Mouse (Mus musculus) neutrophil, adult 83 days (primary cell): ENCODE data around the gene Ptprz1. TPM values are rescaled to one million over a fixed set of nuclear protein-coding genes. Genes with fewer than 3 reads are reported as not detected.

Experiments used
- total RNA-seq, 2 experiments: library from RNA; stranded (reverse); gene quantifications; one replicate each; pipeline ENCODE4 v1.2.4; 2023

Ptprz1 gene
- total RNA-seq, result not detected

DNA sequence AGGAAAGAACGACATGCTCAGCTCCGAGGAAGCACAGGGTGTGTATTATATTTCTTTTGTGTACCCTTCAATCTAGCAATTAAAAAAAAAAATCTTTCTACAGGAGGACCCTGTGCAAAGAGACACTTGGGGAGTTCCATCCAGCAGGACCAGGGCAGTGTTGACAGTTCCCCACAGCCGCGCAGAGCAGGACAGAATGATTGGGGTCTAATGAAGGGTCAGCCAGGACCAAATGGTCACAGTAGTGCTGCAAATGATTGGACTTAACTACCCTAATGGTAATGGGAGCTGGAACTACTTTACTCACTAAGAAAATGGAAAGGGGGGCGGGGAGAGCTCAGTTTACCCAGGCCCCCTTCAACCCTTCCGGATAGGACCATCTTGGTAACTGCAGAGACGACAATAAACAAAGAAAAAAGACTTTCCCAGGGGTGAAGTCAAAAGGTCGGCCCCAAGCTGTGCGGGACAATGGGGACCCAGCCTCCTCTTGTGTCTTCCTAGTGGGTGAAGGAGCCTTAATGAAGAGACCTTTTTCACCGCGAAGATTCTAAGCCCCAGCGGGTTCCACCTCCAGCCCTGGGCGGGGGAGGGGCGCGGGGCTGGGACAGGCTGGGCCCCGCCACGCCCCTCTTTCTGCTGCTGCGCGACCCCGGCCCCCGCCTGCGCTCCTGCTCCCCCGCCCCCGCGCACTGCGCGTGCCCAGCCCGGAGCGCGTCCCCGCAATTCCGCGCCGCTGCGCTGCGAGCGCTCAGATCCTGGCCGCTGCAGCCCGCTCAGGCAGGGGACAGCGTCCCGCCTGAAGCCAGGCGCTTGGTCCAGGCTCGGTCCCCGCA lies at the start of gene Ptprz1:
TSS of gene Ptprz1 (plus strand) at position 722 of the 833 bp plus-strand sequence.

